Mouse (Mus musculus) MEL (cell line): ENCODE measurements around the gene Mus81.

Experiments
- BHLHE40 ChIP-seq: IDR thresholded peaks from 2 replicates; pipeline ENCODE4 v1.6.1; 2012; ENCODE audit warnings: low read depth, mild to moderate bottlenecking, inconsistent platforms, low read length, improper control_type of control experiment, borderline replicate concordance
- CHD2 ChIP-seq: IDR thresholded peaks from 2 replicates; pipeline ENCODE4 v1.6.1; 2011; ENCODE audit warnings: low read length, improper control_type of control experiment
- CTCF ChIP-seq, 3 experiments: IDR thresholded peaks in 2 of 3; conservative IDR thresholded peaks in 1 of 3; 2 replicates each; pipeline ENCODE4 v1.5.1; 2011 to 2012; ENCODE audit warnings: low read length in 3 of 3, low read depth in 2 of 3, mild to moderate bottlenecking in 2 of 3, improper control_type of control experiment in 1 of 3, inconsistent platforms in 1 of 3, mixed read lengths in 1 of 3, moderate library complexity in 1 of 3; ENCODE audit not compliant: control insufficient read depth in 1 of 3, insufficient read depth in 1 of 3, poor library complexity in 1 of 3, severe bottlenecking in 1 of 3
- E2F4 ChIP-seq: IDR thresholded peaks from 2 replicates; pipeline ENCODE4 v1.6.1; 2011; ENCODE audit warnings: low read depth, low read length, improper control_type of control experiment, borderline replicate concordance
- GATA1 ChIP-seq: IDR thresholded peaks from 2 replicates; pipeline ENCODE4 v1.6.1; 2011; ENCODE audit warnings: low read depth, low read length, improper control_type of control experiment
- MAFK ChIP-seq: IDR thresholded peaks from 2 replicates; pipeline ENCODE4 v1.6.1; 2011; ENCODE audit warnings: low read depth, mild to moderate bottlenecking, low read length, improper control_type of control experiment, borderline replicate concordance
- MAZ ChIP-seq: IDR thresholded peaks from 2 replicates; pipeline ENCODE4 v1.6.1; 2012; ENCODE audit warnings: low read depth, mild to moderate bottlenecking, inconsistent platforms, low read length, improper control_type of control experiment
- POLR2A ChIP-seq, 2 experiments: IDR thresholded peaks; 2 replicates each; pipeline ENCODE4 v1.6.1; 2011 to 2012; ENCODE audit warnings: low read length in 2 of 2, mild to moderate bottlenecking in 2 of 2, control low read depth in 1 of 2, improper control_type of control experiment in 1 of 2, low read depth in 1 of 2, moderate library complexity in 1 of 2; ENCODE audit not compliant: control insufficient read depth in 1 of 2, insufficient read depth in 1 of 2, poor library complexity in 1 of 2
- RAD21 ChIP-seq: IDR thresholded peaks from 2 replicates; pipeline ENCODE4 v1.6.1; 2011; ENCODE audit warnings: mild to moderate bottlenecking, low read depth, low read length, improper control_type of control experiment
- USF1 ChIP-seq: IDR thresholded peaks from 2 replicates; pipeline ENCODE4 v1.6.1; 2014; ENCODE audit warnings: low read depth, mild to moderate bottlenecking, inconsistent platforms, low read length, improper control_type of control experiment, moderate library complexity
- ZMIZ1 ChIP-seq: IDR thresholded peaks from 2 replicates; pipeline ENCODE4 v1.6.1; 2012; ENCODE audit warnings: low read depth, mild to moderate bottlenecking, inconsistent platforms, low read length, improper control_type of control experiment, moderate library complexity

GRCm38 (mm10) chr19:5512091-5513004 lies 24.1 kb upstream of the Mus81 start:
- TF ChIP-seq CTCF (IDR thresholded peaks at IDR 0.05 in 2 of 3, conservative IDR thresholded peaks at IDR 0.05 in 1 of 3; ENCODE audit: control insufficient read depth in 1 of 3, insufficient read depth in 1 of 3, low read depth in 2 of 3, low read length in 3 of 3, poor library complexity in 1 of 3, severe bottlenecking in 1 of 3) (no peak), ZMIZ1 (0 out of 2 replicates have a peak, but pooled peaks have one; percentile 55), RAD21 (no peak), CHD2 (no peak), BHLHE40 (no peak), MAFK (no peak), E2F4 (no peak), MAZ (peak; percentile 51), GATA1 (peak; percentile 70), USF1 (no peak; the same call in 1 of the 2 replicates), POLR2A (IDR thresholded peaks at IDR 0.05; ENCODE audit: control insufficient read depth in 1 of 2, insufficient read depth in 1 of 2, low read depth in 1 of 2, low read length in 2 of 2, poor library complexity in 1 of 2) (peak in 1 of 2 experiments; percentile 53; a peak in 2 of 4 replicates)
